Mouse (Mus musculus) bone marrow, adult 2 months (tissue): ENCODE results near the gene H60b.

Source experiments
- CTCF ChIP-seq: fragments of 200-500 bp; IDR thresholded peaks from 2 replicates; pipeline ENCODE4 v1.5.1; 2011; ENCODE audit warnings: low read length, control low read depth; ENCODE audit not compliant: control insufficient read depth, insufficient read depth
- POLR2A ChIP-seq: fragments of 200-500 bp; IDR thresholded peaks from 2 replicates; pipeline ENCODE4 v1.6.1; 2011; ENCODE audit warnings: low read depth, mild to moderate bottlenecking, control low read depth, low read length, borderline replicate concordance; ENCODE audit not compliant: control insufficient read depth

DNA sequence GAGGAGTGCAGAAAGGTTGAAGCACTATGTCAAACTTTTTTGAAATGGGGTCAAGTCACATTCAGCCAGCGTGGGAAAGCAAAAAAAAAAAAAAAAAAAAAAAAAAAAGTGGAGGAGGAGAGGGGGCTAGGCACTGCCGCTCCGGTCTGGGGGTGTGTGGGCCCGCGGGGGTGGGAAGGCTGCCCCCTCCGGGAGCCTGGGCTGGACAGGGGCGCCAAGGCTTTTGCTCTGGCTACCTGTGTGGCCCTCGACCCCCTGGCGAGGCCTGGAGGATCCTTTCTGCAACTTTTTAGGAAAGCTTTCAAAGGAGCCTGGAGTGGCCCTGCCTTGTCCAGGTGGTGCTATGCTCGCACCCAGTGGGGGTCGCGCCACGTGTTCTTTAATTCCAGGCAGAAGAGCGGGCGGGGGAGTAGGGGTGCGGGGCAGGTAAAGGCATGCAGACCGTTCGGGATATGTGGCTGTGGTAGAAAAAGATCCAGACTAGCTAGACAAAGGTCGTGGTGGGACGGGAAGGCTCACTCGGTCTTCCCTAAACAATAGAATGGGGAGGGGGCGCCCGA is 1.3 kb downstream of the H60b start:
- TF ChIP-seq CTCF (no peak), POLR2A (no peak)
